Comparison of ENCODE assay signal across 8 mouse cellular contexts in genomic region chr11:117780582-117781111, GRCm38 (mm10). TPM values are rescaled to one million over a fixed set of nuclear protein-coding genes. Genes with fewer than 3 reads are reported as not detected.
DNase-seq lines count a peak whose midpoint lies in the region; ATAC-seq and TF ChIP-seq lines count a peak whose summit lies in the region.

No protein-coding gene starts in this region.

- H3K9me3 ChIP-seq in hindbrain, postnatal 0 days (ENCODE audit: low read length) = no peaks in the 10 kb centered on the region
- no peaks in the 10 kb centered on the region for H3K9me3 ChIP-seq in liver, embryonic 14.5 days (ENCODE audit: control insufficient read depth, low read length)

- H3K27me3 ChIP-seq in hindbrain, postnatal 0 days (ENCODE audit: insufficient read depth, low read length) = peaks cover 4% of the 10 kb centered on the region; the same call in 1 of the 2 replicates
- H3K27me3 ChIP-seq in liver, embryonic 14.5 days (ENCODE audit: control insufficient read depth, insufficient read depth, low read length) = no peaks in the 10 kb centered on the region
- H3K27me3 ChIP-seq in thymus, adult 2 months (ENCODE audit: control insufficient read depth, insufficient read depth, low read length) = no peaks in the 10 kb centered on the region

- H3K4me2 ChIP-seq in hindbrain, postnatal 0 days (ENCODE audit: low read depth, low read length) = peak overlapping the region; percentile 53
- peak overlapping the region; percentile 98 for H3K4me2 ChIP-seq in liver, embryonic 14.5 days (ENCODE audit: low read depth)

- 6% methylated on average over 19 of the region's 19 CpGs for WGBS in hindbrain, postnatal 0 days
- WGBS in liver, embryonic 14.5 days (ENCODE audit: insufficient replicate concordance) = under 1% methylated on average over 19 of the region's 19 CpGs
- WGBS in thymus, adult 2 months = under 1% methylated on average over 19 of the region's 19 CpGs

- 0 out of 2 replicates have a peak, but pooled peaks have one; percentile 39 for ATAC-seq in hindbrain, postnatal 0 days
- ATAC-seq in liver, embryonic 14.5 days (ENCODE audit: insufficient read depth) = peak; percentile 76

- H3K36me3 ChIP-seq in hindbrain, postnatal 0 days (ENCODE audit: insufficient read depth, low read length) = no peaks in the 10 kb centered on the region
- peaks cover 50% of the 10 kb centered on the region for H3K36me3 ChIP-seq in liver, embryonic 14.5 days (replicated peaks; ENCODE audit: control insufficient read depth, insufficient read depth, low read depth)
- peaks cover 12% of the 10 kb centered on the region for H3K36me3 ChIP-seq in thymus, adult 2 months (ENCODE audit: control insufficient read depth, insufficient read depth, low read length)

- TF ChIP-seq CTCF in hindbrain, postnatal 0 days (IDR thresholded peaks at IDR 0.05; ENCODE audit: low read depth) = no peak
- peak; percentile 33 for TF ChIP-seq CTCF in liver, embryonic 14.5 days (IDR thresholded peaks at IDR 0.05; ENCODE audit: low read depth)
- 0 out of 2 replicates have a peak, but pooled peaks have one; percentile 34 for TF ChIP-seq CTCF in thymus, adult 2 months (IDR thresholded peaks at IDR 0.05; ENCODE audit: borderline replicate concordance, control insufficient read depth, extremely low read depth, insufficient read depth, low read length, poor library complexity)

- peak; percentile 89 for TF ChIP-seq EP300 in liver, embryonic 14.5 days (IDR thresholded peaks at IDR 0.05; ENCODE audit: low read depth)

- peaks cover 18% of the 10 kb centered on the region for H3K4me1 ChIP-seq in hindbrain, postnatal 0 days (ENCODE audit: insufficient read depth, low read length)
- peaks cover 18 to 23% of the 10 kb centered on the region in 2 experiments for H3K4me1 ChIP-seq in liver, embryonic 14.5 days (replicated peaks; ENCODE audit: control insufficient read depth in 2 of 2, insufficient read depth in 2 of 2, low read length in 1 of 2)
- H3K4me1 ChIP-seq in thymus, adult 2 months (replicated peaks; ENCODE audit: control insufficient read depth, insufficient read depth, low read length) = peaks cover 58% of the 10 kb centered on the region

- peak overlapping the region; percentile 74; the same call in 1 of the 2 replicates for H3K27ac ChIP-seq in hindbrain, postnatal 0 days
- peak overlapping the region; percentile 100 for H3K27ac ChIP-seq in liver, embryonic 14.5 days
- peak overlapping the region; percentile 99 for H3K27ac ChIP-seq in thymus, adult 2 months (ENCODE audit: control insufficient read depth, insufficient read depth, low read length)

- TF ChIP-seq POLR2A in thymus, adult 2 months (IDR thresholded peaks at IDR 0.05; ENCODE audit: control insufficient read depth, extremely low read depth, insufficient read depth, low read length, poor library complexity) = peak; percentile 68; the same call in 1 of the 2 replicates

- peak overlapping the region; percentile 45; the same call in 1 of the 2 replicates for H3K9ac ChIP-seq in hindbrain, postnatal 0 days (replicated peaks; ENCODE audit: low read length)
- peak overlapping the region; percentile 99 for H3K9ac ChIP-seq in liver, embryonic 14.5 days (replicated peaks)

- DNase-seq in NIH3T3 (ENCODE audit: low read depth) = peak; percentile 92
- peak; percentile 95 for DNase-seq in c-Kit-positive CD71-positive TER-119-negative erythroid progenitor cells, embryonic 14.5 days (ENCODE audit: low read depth)
- peak; percentile 82 for DNase-seq in gastrocnemius, postnatal 10 days
- DNase-seq in hindbrain, postnatal 0 days (ENCODE audit: low spot score) = peak; percentile 35
- peak; percentile 94 to 97 (median 94) for DNase-seq in liver, embryonic 14.5 days (ENCODE audit: low read depth in 3 of 3, low spot score in 3 of 3)
- peak; percentile 93 to 95 for DNase-seq in natural killer cell, adult 2 months (ENCODE audit: low spot score in 2 of 2)
- peak; percentile 93 for DNase-seq in thymus, adult 2 months
- no peak for DNase-seq in frontal cortex, postnatal 14 days (ENCODE audit: low spot score in 2 of 2)

- H3K4me3 ChIP-seq in hindbrain, postnatal 0 days (ENCODE audit: low read length) = peak overlapping the region; percentile 27
- H3K4me3 ChIP-seq in liver, embryonic 14.5 days (ENCODE audit: insufficient read depth in 1 of 2, low read depth in 2 of 2, low read length in 2 of 2) = peak overlapping the region; percentile 75 to 81
- H3K4me3 ChIP-seq in thymus, adult 2 months (ENCODE audit: control insufficient read depth, insufficient read depth, low read length) = peak overlapping the region; percentile 99

RNA-seq across cellular contexts. Expression of gene Tmc8, which starts 1.2 kb away (rescaled TPM):
- 1 to 10 TPM; 1.2 to 1.7 TPM for total RNA-seq in gastrocnemius, postnatal 10 days (2021)
- 0.73 and 0.75 TPM in 2 replicates for total RNA-seq in hindbrain, postnatal 0 days (2014; rRNA removed)
- polyA plus RNA-seq in hindbrain, postnatal 0 days (2015; fragmentation: Nextera tagmentation; extraction: Ambion mirVana) = 0.44 and 0.86 TPM in 2 replicates
- 28.1 and 29.8 TPM in 2 replicates for polyA plus RNA-seq in liver, embryonic 14.5 days (2012; rRNA removed)
- polyA plus RNA-seq in liver, embryonic 14.5 days (2014; fragmentation: Nextera tagmentation; extraction: Ambion mirVana) = 9.9 and 13.1 TPM in 2 replicates
- polyA plus RNA-seq in thymus, adult 2 months (2012; rRNA removed) = 388 and 467 TPM in 2 replicates

RNA-seq across cellular contexts. Expression of gene Tmc6, which starts 1.4 kb away (rescaled TPM):
- 10 to 100 TPM; 17.2 to 20.9 TPM for total RNA-seq in gastrocnemius, postnatal 10 days (2021)
- total RNA-seq in hindbrain, postnatal 0 days (2014; rRNA removed) = 3.3 and 4.7 TPM in 2 replicates
- polyA plus RNA-seq in hindbrain, postnatal 0 days (2015; fragmentation: Nextera tagmentation; extraction: Ambion mirVana) = 3.2 and 4.9 TPM in 2 replicates
- 32.1 and 51.8 TPM in 2 replicates for polyA plus RNA-seq in liver, embryonic 14.5 days (2012; rRNA removed)
- 40.5 and 44.1 TPM in 2 replicates for polyA plus RNA-seq in liver, embryonic 14.5 days (2014; fragmentation: Nextera tagmentation; extraction: Ambion mirVana)
- 201 and 217 TPM in 2 replicates for polyA plus RNA-seq in thymus, adult 2 months (2012; rRNA removed)

RNA-seq across cellular contexts. Expression of gene 6030468B19Rik, which starts 16.8 kb away (rescaled TPM):
- not detected for total RNA-seq in gastrocnemius, postnatal 10 days (2021)
- total RNA-seq in hindbrain, postnatal 0 days (2014; rRNA removed) = not detected in 2 replicates
- polyA plus RNA-seq in hindbrain, postnatal 0 days (2015; fragmentation: Nextera tagmentation; extraction: Ambion mirVana) = not detected in 2 replicates
- polyA plus RNA-seq in liver, embryonic 14.5 days (2012; rRNA removed) = 104 and 133 TPM in 2 replicates
- polyA plus RNA-seq in liver, embryonic 14.5 days (2014; fragmentation: Nextera tagmentation; extraction: Ambion mirVana) = 67.1 and 78.0 TPM in 2 replicates
- 1.7 and 1.8 TPM in 2 replicates for polyA plus RNA-seq in thymus, adult 2 months (2012; rRNA removed)

RNA-seq across cellular contexts. Expression of gene Gm20708, which starts 28.8 kb away (rescaled TPM):
- total RNA-seq in gastrocnemius, postnatal 10 days (2021) = 1 to 10 TPM; 1.2 to 3.3 TPM
- 2.6 TPM in 1 of 2 replicates, not detected in the other for total RNA-seq in hindbrain, postnatal 0 days (2014; rRNA removed)
- 0.67 and 1.4 TPM in 2 replicates for polyA plus RNA-seq in hindbrain, postnatal 0 days (2015; fragmentation: Nextera tagmentation; extraction: Ambion mirVana)
- 0.03 and 0.08 TPM in 2 replicates for polyA plus RNA-seq in liver, embryonic 14.5 days (2012; rRNA removed)
- 0.10 and 0.28 TPM in 2 replicates for polyA plus RNA-seq in liver, embryonic 14.5 days (2014; fragmentation: Nextera tagmentation; extraction: Ambion mirVana)
- polyA plus RNA-seq in thymus, adult 2 months (2012; rRNA removed) = 0.06 TPM in 1 of 2 replicates, not detected in the other

RNA-seq across cellular contexts. Expression of gene Syngr2, which starts 28.8 kb away (rescaled TPM):
- 10 to 100 TPM; 90.3 to 95.1 TPM for total RNA-seq in gastrocnemius, postnatal 10 days (2021)
- total RNA-seq in hindbrain, postnatal 0 days (2014; rRNA removed) = 21.5 and 31.7 TPM in 2 replicates
- 17.2 and 18.8 TPM in 2 replicates for polyA plus RNA-seq in hindbrain, postnatal 0 days (2015; fragmentation: Nextera tagmentation; extraction: Ambion mirVana)
- 36.5 and 48.8 TPM in 2 replicates for polyA plus RNA-seq in liver, embryonic 14.5 days (2012; rRNA removed)
- polyA plus RNA-seq in liver, embryonic 14.5 days (2014; fragmentation: Nextera tagmentation; extraction: Ambion mirVana) = 48.6 and 50.4 TPM in 2 replicates
- polyA plus RNA-seq in thymus, adult 2 months (2012; rRNA removed) = 286 and 322 TPM in 2 replicates

Comparison
In these comparisons a context has a peak if more than half of its experiments do, and no peak if none do; other contexts are left out.
1. DNase-seq: peak in NIH3T3 (single experiment), c-Kit-positive CD71-positive TER-119-negative erythroid progenitor cells, embryonic 14.5 days (single experiment), gastrocnemius, postnatal 10 days (single experiment), hindbrain, postnatal 0 days (single experiment), liver, embryonic 14.5 days (3 of 3), natural killer cell, adult 2 months (2 of 2) and thymus, adult 2 months (single experiment); none in frontal cortex, postnatal 14 days (0 of 2).
2. H3K4me3 ChIP-seq: peak in every context shown above with its lines; median percentile 99 in thymus, adult 2 months; 78 in liver, embryonic 14.5 days; 27 in hindbrain, postnatal 0 days.
3. RNA of gene Tmc8, which starts 1.2 kb away (polyA plus RNA-seq): 388 to 467 TPM in thymus, adult 2 months; 9.9 to 29.8 TPM in liver, embryonic 14.5 days and 0.44 to 0.86 TPM in hindbrain, postnatal 0 days; every median in the first group is over 10 times any median in the second.
4. RNA of gene 6030468B19Rik, which starts 16.8 kb away (polyA plus RNA-seq): 67.1 to 133 TPM in liver, embryonic 14.5 days; 1.7 to 1.8 TPM in thymus, adult 2 months and not detected in hindbrain, postnatal 0 days; every median in the first group is over 10 times any median in the second.
5. Peak in every context shown above with its lines, with median percentiles within 50 percentile points of each other: H3K27ac ChIP-seq.